Mouse (Mus musculus): ENCODE measurements around the gene Leng9.

Gene Leng9

GRCm38 (mm10) chr7:4122076-4122768 is 28.0 kb downstream of the Leng9 start:
- no peak for DNase-seq

DNA sequence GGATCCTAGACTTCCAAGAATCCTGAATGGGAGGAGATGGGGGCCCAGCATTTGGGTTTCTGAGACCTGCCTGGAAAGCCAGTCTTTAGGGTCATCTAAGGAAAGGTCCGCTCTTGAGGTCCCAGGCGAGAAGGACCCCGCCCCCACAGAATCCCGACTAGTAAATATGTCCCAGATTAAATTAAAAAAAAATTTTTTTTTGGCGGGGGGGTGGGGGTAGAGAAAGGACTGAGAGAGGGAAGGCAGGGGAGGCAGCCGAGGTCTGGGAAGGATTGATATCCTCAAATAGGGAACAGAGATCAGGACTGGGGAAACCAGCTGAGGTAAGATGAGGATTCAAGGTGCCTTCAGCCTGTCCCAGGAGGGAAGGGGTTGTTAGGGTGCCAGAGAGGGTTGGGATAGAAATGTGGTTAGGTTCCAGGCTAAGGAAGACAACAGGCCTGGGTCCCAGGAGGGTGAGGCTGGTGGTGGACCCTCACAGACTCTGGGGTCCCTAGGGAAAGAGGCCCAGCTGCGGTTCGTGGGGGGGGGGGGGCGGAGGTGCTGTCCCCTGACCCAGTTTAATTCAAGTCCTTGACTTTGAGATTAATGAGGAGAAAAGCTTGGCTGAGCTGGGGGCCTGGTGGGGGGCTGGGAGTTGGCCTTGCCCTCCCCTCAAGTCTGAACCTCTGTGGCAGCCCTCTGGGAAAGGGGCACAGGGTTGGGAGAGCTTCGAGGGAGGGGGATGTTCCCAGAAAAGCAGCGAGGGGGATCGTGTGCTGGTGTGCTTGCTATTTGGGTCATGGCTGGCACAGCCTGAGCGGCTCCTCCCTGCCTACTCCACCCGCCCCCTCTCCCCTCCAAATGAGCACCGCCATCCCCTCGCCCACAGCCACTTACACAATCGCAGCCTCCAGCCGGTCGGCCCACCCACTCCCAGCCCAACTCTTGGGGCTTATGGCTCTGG is 29.9 kb downstream of the Leng9 start:
- DNase-seq = no peak

GRCm38 (mm10) chr7:4119344-4119902 is 30.8 kb downstream of the Leng9 start, which contains the start of gene Ttyh1:
TSS of gene Ttyh1 (plus strand) at chr7:4119408.
- DNase-seq = no peak

GRCm38 (mm10) chr7:4117050-4117814 is 32.9 kb downstream of the Leng9 start:
- DNase-seq = no peak

- DNase-seq = no peak
Observed at GRCm38 (mm10) chr7:4111766-4112165, 38.4 kb downstream of the Leng9 start.

DNA sequence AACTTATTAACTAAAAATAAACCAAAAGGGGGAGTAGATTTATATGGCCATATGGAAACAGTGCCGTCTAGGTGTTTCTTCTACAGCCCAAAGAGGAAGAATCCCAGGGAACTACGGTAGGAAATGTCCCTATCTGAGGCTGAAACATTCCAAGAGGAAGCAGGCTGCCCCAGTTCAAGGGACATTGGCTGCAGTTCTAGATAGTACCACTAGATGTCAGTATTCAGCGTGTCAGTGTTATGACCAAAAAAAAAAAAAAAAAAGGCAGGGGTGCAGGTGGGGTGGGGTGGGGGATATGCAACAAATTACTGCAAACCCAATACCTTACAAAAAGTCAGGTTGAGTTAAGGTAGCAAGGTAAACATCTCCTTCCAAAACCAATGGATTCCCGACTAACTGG is 46.8 kb downstream of the Leng9 start:
- DNase-seq = peak; percentile 57

GRCm38 (mm10) chr7:4101144-4101543 is 49.0 kb downstream of the Leng9 start:
- DNase-seq = no peak

DNA sequence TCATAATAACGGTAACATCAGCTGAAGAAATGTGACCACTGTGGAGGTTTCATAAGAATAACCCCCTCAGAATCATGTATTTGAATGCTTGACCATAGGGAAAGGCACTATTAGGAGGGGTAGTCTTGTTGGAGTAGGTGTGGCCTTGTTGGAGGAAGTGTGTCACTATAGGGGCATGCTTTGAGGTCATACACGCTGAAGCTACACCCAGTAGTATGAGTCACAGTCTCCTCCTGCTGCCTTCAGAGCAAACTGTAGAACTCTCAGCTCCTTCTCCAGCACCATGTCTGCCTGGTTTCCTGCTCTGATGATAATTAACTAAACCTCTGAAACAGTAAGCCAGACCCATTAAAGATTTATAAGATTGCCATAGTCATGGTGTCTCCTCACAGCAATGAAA is 51.3 kb downstream of the Leng9 start:
- no peak for DNase-seq

DNA sequence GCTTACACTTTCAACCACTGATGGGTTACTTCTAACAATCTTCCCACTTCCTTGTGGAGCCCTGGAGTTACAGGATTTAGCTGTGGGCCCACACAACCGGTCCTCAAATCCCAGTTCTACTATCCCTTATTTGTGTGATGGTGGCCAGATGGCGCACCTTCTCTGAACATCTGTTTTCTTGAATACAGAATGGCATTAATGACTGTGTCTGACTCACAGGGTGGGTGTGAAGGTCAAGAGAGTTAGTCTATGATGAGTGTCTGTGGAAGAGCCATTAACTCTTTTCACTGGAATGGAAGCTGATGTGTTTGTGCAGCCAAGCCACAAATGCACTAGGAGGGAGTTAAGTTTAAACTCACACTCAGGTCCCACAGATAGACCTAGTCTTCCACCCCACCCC is 51.9 kb downstream of the Leng9 start:
- no peak for DNase-seq

Data from kidney, adult 9 months (tissue).